Mouse (Mus musculus): ENCODE data around the gene Zfp169. TPM values are rescaled to one million over a fixed set of nuclear protein-coding genes. Genes with fewer than 3 reads are reported as not detected.
A peak's percentile ranks its signal among the peaks of the same experiment; 100 is the strongest.

Gene Zfp169
- polyA plus RNA-seq, 1 experiment from 2014 or later, result 8.5 TPM

DNA sequence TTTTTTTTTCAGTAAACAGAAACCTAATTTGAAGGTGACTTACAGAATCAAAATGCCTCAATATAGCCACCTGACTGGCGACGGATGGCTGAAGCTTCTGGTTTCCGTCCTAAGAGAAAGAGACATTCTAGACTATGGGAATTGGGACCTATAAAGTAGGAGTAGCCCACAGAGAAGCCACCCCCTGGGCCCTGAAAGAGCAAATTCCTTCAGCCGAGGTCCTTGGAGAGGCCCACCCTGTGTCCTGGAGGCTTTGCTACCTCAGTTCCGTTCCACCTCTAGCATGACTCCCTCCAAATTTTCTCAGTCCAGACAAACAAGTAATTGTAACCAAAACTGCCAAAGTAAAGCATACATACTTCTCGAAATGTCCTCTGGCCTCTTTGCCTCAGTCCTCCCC, 34.4 kb upstream of the Zfp169 start:
- ATAC-seq (ENCODE audit: insufficient number of reproducible peaks, low FRiP score, low TSS enrichment, low read depth) (no peak), DNase-seq (ENCODE audit: low spot score) (no peak)
- WGBS, result 93% methylated on average over 6 of the region's 6 CpGs

DNA sequence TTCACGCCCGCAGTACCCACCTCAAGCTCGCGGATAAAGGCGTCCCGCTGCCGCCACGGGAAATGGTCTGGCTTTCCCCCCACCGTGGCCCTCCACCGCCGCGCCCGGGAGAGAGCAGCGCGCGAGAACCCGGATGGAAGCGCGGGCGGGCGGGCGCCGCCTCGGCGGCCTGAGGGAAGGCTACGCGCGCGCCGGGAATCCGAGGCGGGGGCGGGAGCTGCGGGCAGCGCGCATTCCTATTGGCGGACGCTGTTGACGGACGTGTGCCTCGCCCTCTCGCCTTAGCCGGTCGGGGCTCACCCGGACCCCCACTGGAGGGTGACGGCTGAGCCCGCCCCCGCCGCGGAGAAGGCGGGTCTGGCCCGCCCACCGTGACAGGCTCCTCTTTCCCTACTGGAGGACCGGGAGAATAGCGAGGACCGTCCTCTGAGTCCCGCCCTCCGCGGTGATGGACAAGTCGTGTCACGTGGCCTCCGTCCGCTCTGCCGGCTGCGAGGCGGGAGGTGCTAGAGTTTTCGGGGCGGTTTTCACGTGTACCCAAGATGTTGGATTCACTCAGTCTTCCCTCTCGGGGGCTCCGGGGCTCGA, 33.2 kb upstream of the Zfp169 start:
- H3K9me3 ChIP-seq (ENCODE audit: control insufficient read depth, low read length), result no peaks in the 10 kb centered on the region
- peak overlapping the region; percentile 95 for H3K4me3 ChIP-seq (ENCODE audit: low read depth, low read length)
- ATAC-seq (ENCODE audit: insufficient number of reproducible peaks, low FRiP score, low TSS enrichment, low read depth) (peak; percentile 96), DNase-seq (ENCODE audit: low spot score) (peak; percentile 99)
- WGBS, result under 1% methylated on average over 70 of the region's 72 CpGs
- H3K27ac ChIP-seq (replicated peaks; ENCODE audit: low read depth, low read length), result peak overlapping the region; percentile 98
- H3K9ac ChIP-seq (ENCODE audit: low read length), result peak overlapping the region; percentile 99
- H3K27me3 ChIP-seq (ENCODE audit: control insufficient read depth, insufficient read depth, low read length), result no peaks in the 10 kb centered on the region
- H3K4me1 ChIP-seq (ENCODE audit: control insufficient read depth, insufficient read depth, low read length), result peaks cover 4% of the 10 kb centered on the region; the same call in 1 of the 2 replicates
- H3K36me3 ChIP-seq (ENCODE audit: control insufficient read depth, insufficient read depth, low read length), result no peaks in the 10 kb centered on the region
- H3K4me2 ChIP-seq (ENCODE audit: low read depth, severe bottlenecking), result peak overlapping the region; percentile 29; the same call in 1 of the 2 replicates

More for the DNA sequence above, 34.4 kb upstream of the Zfp169 start:
- no peaks in the 10 kb centered on the region for H3K27me3 ChIP-seq (ENCODE audit: control insufficient read depth, insufficient read depth, low read length)
- H3K4me2 ChIP-seq (ENCODE audit: low read depth, severe bottlenecking), result no peak overlapping the region
- no peak overlapping the region for H3K27ac ChIP-seq (replicated peaks; ENCODE audit: low read depth, low read length)
- peaks cover 4% of the 10 kb centered on the region; the same call in 1 of the 2 replicates for H3K4me1 ChIP-seq (ENCODE audit: control insufficient read depth, insufficient read depth, low read length)
- H3K9ac ChIP-seq (ENCODE audit: low read length), result no peak overlapping the region
- H3K4me3 ChIP-seq (ENCODE audit: low read depth, low read length), result no peak overlapping the region
- H3K9me3 ChIP-seq (ENCODE audit: control insufficient read depth, low read length), result no peaks in the 10 kb centered on the region
- no peaks in the 10 kb centered on the region for H3K36me3 ChIP-seq (ENCODE audit: control insufficient read depth, insufficient read depth, low read length)

GRCm38 (mm10) chr13:48545476-48546281, 32.4 kb upstream of the Zfp169 start:
- Histone ChIP-seq H3K27ac (replicated peaks; ENCODE audit: low read depth, low read length) (peak overlapping the region; percentile 98), H3K9ac (ENCODE audit: low read length) (peak overlapping the region; percentile 99), H3K27me3 (ENCODE audit: control insufficient read depth, insufficient read depth, low read length) (no peaks in the 10 kb centered on the region), H3K4me1 (ENCODE audit: control insufficient read depth, insufficient read depth, low read length) (peaks cover 4% of the 10 kb centered on the region; the same call in 1 of the 2 replicates), H3K9me3 (ENCODE audit: control insufficient read depth, low read length) (no peaks in the 10 kb centered on the region), H3K4me2 (ENCODE audit: low read depth, severe bottlenecking) (peak overlapping the region; percentile 55), H3K4me3 (ENCODE audit: low read depth, low read length) (peak overlapping the region; percentile 95), H3K36me3 (ENCODE audit: control insufficient read depth, insufficient read depth, low read length) (no peaks in the 10 kb centered on the region)
- under 1% methylated on average over 59 of the region's 72 CpGs for WGBS
- DNase-seq (ENCODE audit: low spot score) (peak; percentile 99), ATAC-seq (ENCODE audit: insufficient number of reproducible peaks, low FRiP score, low TSS enrichment, low read depth) (peak; percentile 93)

DNA sequence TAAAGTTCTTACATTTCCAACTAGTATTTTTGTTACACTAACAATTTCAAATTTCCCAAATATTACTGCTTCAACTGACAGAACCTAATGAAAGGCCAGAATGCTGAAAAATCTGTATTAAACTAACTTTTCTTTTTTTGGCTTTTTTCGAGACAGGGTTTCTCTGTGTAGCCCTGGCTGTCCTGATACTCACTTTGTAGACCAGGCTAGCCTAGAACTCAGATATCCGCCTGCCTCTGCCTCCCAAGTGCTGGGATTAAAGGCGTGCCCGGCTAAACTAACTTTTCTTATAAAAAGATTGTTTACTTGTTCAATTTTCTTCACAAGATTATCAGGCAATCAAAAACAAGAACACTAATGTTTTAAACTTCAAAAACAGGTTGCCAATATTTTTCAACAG, 31.6 kb upstream of the Zfp169 start:
- Histone ChIP-seq H3K4me2 (ENCODE audit: low read depth, severe bottlenecking) (peak overlapping the region; percentile 55), H3K27me3 (ENCODE audit: control insufficient read depth, insufficient read depth, low read length) (no peaks in the 10 kb centered on the region), H3K27ac (replicated peaks; ENCODE audit: low read depth, low read length) (no peak overlapping the region), H3K9ac (ENCODE audit: low read length) (no peak overlapping the region; the same call in 1 of the 2 replicates), H3K9me3 (ENCODE audit: control insufficient read depth, low read length) (no peaks in the 10 kb centered on the region), H3K4me1 (ENCODE audit: control insufficient read depth, insufficient read depth, low read length) (peaks cover 4% of the 10 kb centered on the region; the same call in 1 of the 2 replicates), H3K4me3 (ENCODE audit: low read depth, low read length) (peak overlapping the region; percentile 95), H3K36me3 (ENCODE audit: control insufficient read depth, insufficient read depth, low read length) (no peaks in the 10 kb centered on the region)
- ATAC-seq (ENCODE audit: insufficient number of reproducible peaks, low FRiP score, low TSS enrichment, low read depth) (no peak), DNase-seq (ENCODE audit: low spot score) (no peak)
- WGBS, result 53% methylated on average over 4 of the region's 4 CpGs

GRCm38 (mm10) chr13:48544391-48544790, 31.1 kb upstream of the Zfp169 start:
- no peaks in the 10 kb centered on the region for H3K36me3 ChIP-seq (ENCODE audit: control insufficient read depth, insufficient read depth, low read length)
- H3K27me3 ChIP-seq (ENCODE audit: control insufficient read depth, insufficient read depth, low read length), result no peaks in the 10 kb centered on the region
- ATAC-seq (ENCODE audit: insufficient number of reproducible peaks, low FRiP score, low TSS enrichment, low read depth) (no peak), DNase-seq (ENCODE audit: low spot score) (no peak)
- no peaks in the 10 kb centered on the region for H3K9me3 ChIP-seq (ENCODE audit: control insufficient read depth, low read length)
- H3K27ac ChIP-seq (replicated peaks; ENCODE audit: low read depth, low read length), result no peak overlapping the region
- H3K4me1 ChIP-seq (ENCODE audit: control insufficient read depth, insufficient read depth, low read length), result peaks cover 4% of the 10 kb centered on the region; the same call in 1 of the 2 replicates
- H3K4me2 ChIP-seq (ENCODE audit: low read depth, severe bottlenecking), result peak overlapping the region; percentile 55; the same call in 1 of the 2 replicates
- no peak overlapping the region for H3K9ac ChIP-seq (ENCODE audit: low read length)
- no peak overlapping the region; the same call in 1 of the 2 replicates for H3K4me3 ChIP-seq (ENCODE audit: low read depth, low read length)

- Histone ChIP-seq H3K36me3 (ENCODE audit: control insufficient read depth, insufficient read depth, low read length) (no peaks in the 10 kb centered on the region), H3K9ac (ENCODE audit: low read length) (no peak overlapping the region), H3K27ac (replicated peaks; ENCODE audit: low read depth, low read length) (no peak overlapping the region), H3K27me3 (ENCODE audit: control insufficient read depth, insufficient read depth, low read length) (no peaks in the 10 kb centered on the region), H3K9me3 (ENCODE audit: control insufficient read depth, low read length) (no peaks in the 10 kb centered on the region), H3K4me3 (ENCODE audit: low read depth, low read length) (no peak overlapping the region), H3K4me1 (ENCODE audit: control insufficient read depth, insufficient read depth, low read length) (peaks cover 4% of the 10 kb centered on the region; the same call in 1 of the 2 replicates), H3K4me2 (ENCODE audit: low read depth, severe bottlenecking) (no peak overlapping the region)
- 61% methylated on average over 1 of the region's 1 CpGs for WGBS
- DNase-seq (ENCODE audit: low spot score) (no peak), ATAC-seq (ENCODE audit: insufficient number of reproducible peaks, low FRiP score, low TSS enrichment, low read depth) (no peak)
Observed at GRCm38 (mm10) chr13:48540488-48540887, 27.2 kb upstream of the Zfp169 start.

DNA sequence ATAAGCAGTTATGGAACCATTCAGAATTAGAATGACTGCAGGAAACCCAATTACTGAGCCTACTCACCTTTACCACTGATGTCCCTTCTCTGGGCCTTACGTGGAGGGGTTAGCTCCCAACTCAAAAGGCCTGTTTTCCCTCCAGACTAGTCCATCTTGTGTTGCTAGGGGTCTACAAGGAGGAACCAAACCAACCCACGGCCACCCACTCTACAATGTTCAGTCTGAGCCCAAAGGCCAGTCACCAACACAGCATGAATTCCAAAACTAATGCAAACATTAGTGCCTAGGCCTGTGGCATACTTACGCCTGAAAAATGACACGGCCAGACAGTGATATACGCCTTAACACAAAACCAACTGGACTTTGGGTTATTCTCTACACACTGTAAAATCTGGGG, 20.2 kb upstream of the Zfp169 start:
- DNase-seq (ENCODE audit: low spot score) (no peak), ATAC-seq (ENCODE audit: insufficient number of reproducible peaks, low FRiP score, low TSS enrichment, low read depth) (no peak)
- 94% methylated on average over 5 of the region's 5 CpGs for WGBS
- Histone ChIP-seq H3K36me3 (ENCODE audit: control insufficient read depth, insufficient read depth, low read length) (no peaks in the 10 kb centered on the region; the same call in 1 of the 2 replicates), H3K27ac (replicated peaks; ENCODE audit: low read depth, low read length) (no peak overlapping the region), H3K4me3 (ENCODE audit: low read depth, low read length) (no peak overlapping the region), H3K27me3 (ENCODE audit: control insufficient read depth, insufficient read depth, low read length) (no peaks in the 10 kb centered on the region), H3K9ac (ENCODE audit: low read length) (no peak overlapping the region), H3K4me2 (ENCODE audit: low read depth, severe bottlenecking) (no peak overlapping the region), H3K9me3 (ENCODE audit: control insufficient read depth, low read length) (no peaks in the 10 kb centered on the region), H3K4me1 (ENCODE audit: control insufficient read depth, insufficient read depth, low read length) (no peaks in the 10 kb centered on the region)

GRCm38 (mm10) chr13:48531448-48531847, 18.2 kb upstream of the Zfp169 start:
- 74% methylated on average over 2 of the region's 2 CpGs for WGBS
- no peak for DNase-seq (ENCODE audit: low spot score)

More at GRCm38 (mm10) chr13:48531448-48531847, 18.2 kb upstream of the Zfp169 start:
- Histone ChIP-seq H3K36me3 (ENCODE audit: control insufficient read depth, insufficient read depth, low read length) (no peaks in the 10 kb centered on the region; the same call in 1 of the 2 replicates), H3K4me1 (ENCODE audit: control insufficient read depth, insufficient read depth, low read length) (no peaks in the 10 kb centered on the region), H3K27me3 (ENCODE audit: control insufficient read depth, insufficient read depth, low read length) (no peaks in the 10 kb centered on the region), H3K4me2 (ENCODE audit: low read depth, severe bottlenecking) (no peak overlapping the region), H3K9ac (ENCODE audit: low read length) (no peak overlapping the region), H3K9me3 (ENCODE audit: control insufficient read depth, low read length) (no peaks in the 10 kb centered on the region), H3K27ac (replicated peaks; ENCODE audit: low read depth, low read length) (no peak overlapping the region), H3K4me3 (ENCODE audit: low read depth, low read length) (no peak overlapping the region)
- ATAC-seq (ENCODE audit: insufficient number of reproducible peaks, low FRiP score, low TSS enrichment, low read depth), result no peak
